Mouse (Mus musculus) G1E (cell line): ENCODE measurements at regions not wholly inside any gene's neighbourhood (a gene's known extent, or its start where the extent isn't known, plus 50 kb on each side); places are given as distances from the start of the nearest gene placed in this dataset.
A peak's percentile ranks its signal among the peaks of the same experiment; 100 is the strongest.
"Not testable (repeated sequence)": the region's sequence is repeated elsewhere in the genome, so short reads cannot be mapped to it uniquely, and the experiment has no call there.

Experiments used
- ATAC-seq: 2 replicates; pipeline ENCODE4 v1.8.0; 2016; ENCODE audit warnings: mild to moderate bottlenecking; ENCODE audit not compliant: insufficient number of reproducible peaks, poor library complexity, low FRiP score, severe bottlenecking; ENCODE audit errors: extremely low read depth
- DNase-seq: peaks from one replicate; pipeline ENCODE4 v3.0.0; 2012; ENCODE audit warnings: low spot score
- H3K27me3 ChIP-seq: 2 replicates; pipeline ENCODE4 v1.6.1; 2012; ENCODE audit warnings: mild to moderate bottlenecking, low read length, inconsistent platforms; ENCODE audit not compliant: insufficient read depth
- H3K36me3 ChIP-seq: replicated peaks from 2 replicates; pipeline ENCODE3; 2012; ENCODE audit warnings: mild to moderate bottlenecking, inconsistent platforms
- H3K4me1 ChIP-seq: 2 replicates; pipeline ENCODE4 v1.6.1; 2012; ENCODE audit warnings: low read depth, low read length, inconsistent platforms, mixed read lengths; ENCODE audit not compliant: insufficient read depth
- H3K4me3 ChIP-seq: 2 replicates; pipeline ENCODE4 v1.5.1; 2012; ENCODE audit warnings: low read depth, mild to moderate bottlenecking, inconsistent platforms, low read length, moderate library complexity, mixed read lengths
- H3K9me3 ChIP-seq: replicated peaks from 2 replicates; pipeline ENCODE4 v1.6.1; 2012; ENCODE audit warnings: inconsistent platforms
- CTCF ChIP-seq: IDR thresholded peaks from 2 replicates; pipeline ENCODE4 v1.5.1; 2012; ENCODE audit warnings: low read depth, low read length, inconsistent platforms, mixed read lengths
- GATA1 ChIP-seq: IDR thresholded peaks from 2 replicates; pipeline ENCODE4 v1.6.1; 2012; ENCODE audit warnings: borderline replicate concordance, low read length, inconsistent platforms, mixed read lengths
- GATA2 ChIP-seq: IDR thresholded peaks from 2 replicates; pipeline ENCODE4 v1.6.1; 2012; ENCODE audit warnings: low read depth, low read length, inconsistent platforms, borderline replicate concordance
- POLR2AphosphoS5 ChIP-seq: IDR thresholded peaks from 2 replicates; pipeline ENCODE4 v1.6.1; 2012; ENCODE audit warnings: low read depth, low read length, inconsistent platforms; ENCODE audit not compliant: insufficient replicate concordance
- TAL1 ChIP-seq: conservative IDR thresholded peaks from 2 replicates; pipeline ENCODE4 v1.6.1; 2012; ENCODE audit warnings: low read depth, low read length, inconsistent platforms, mixed read lengths

DNA sequence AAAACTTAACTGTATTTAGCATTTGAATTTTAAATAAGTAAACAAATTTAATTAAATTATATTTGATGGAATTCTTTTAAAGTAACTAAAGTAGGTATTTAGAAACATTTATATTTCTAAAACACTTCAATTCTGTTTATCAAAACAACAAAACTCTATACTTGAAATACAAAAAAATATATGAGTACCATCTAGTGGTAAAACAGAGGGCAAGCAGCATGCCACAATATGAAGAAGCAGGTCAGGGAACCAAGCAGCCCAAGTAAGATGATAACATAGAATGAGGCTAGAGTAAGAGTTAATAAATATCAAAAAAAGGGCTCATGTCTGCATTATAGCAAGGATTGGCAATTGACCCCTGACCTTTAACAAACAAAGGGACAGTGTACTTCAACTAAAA is 639.7 kb downstream of the Cdh10 start:
- TF ChIP-seq CTCF, result no peak
- no peak for TF ChIP-seq GATA1
- TF ChIP-seq POLR2AphosphoS5, result no peak
- no peak for TF ChIP-seq GATA2
- no peak for TF ChIP-seq TAL1
- H3K27me3 ChIP-seq, result no peaks in the 10 kb centered on the region
- no peaks in the 10 kb centered on the region for H3K36me3 ChIP-seq
- H3K9me3 ChIP-seq, result no peaks in the 10 kb centered on the region
- H3K4me3 ChIP-seq, result no peak overlapping the region
- ATAC-seq (no peak), DNase-seq (no peak)
- no peaks in the 10 kb centered on the region for H3K4me1 ChIP-seq

DNA sequence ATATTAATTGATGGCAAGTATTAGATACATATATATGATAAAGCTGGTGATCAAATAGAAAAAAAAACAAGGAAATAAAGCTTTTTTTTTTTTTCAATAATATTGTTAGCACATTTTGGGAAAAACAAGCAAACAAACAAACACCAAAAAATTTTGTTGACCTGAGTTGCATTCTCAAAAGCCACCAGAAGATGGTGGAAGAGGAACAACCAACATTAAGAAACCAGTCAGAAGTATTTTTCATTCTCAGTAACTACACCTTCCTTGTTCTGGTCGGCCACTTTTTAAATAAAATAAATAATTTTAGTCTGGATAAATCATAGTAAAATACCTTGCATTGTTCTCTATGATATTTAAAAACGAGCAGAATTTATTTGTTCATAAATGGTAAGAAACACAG is 654.8 kb downstream of the Cdh10 start:
- Histone ChIP-seq H3K4me3 (no peak overlapping the region), H3K9me3 (no peaks in the 10 kb centered on the region), H3K27me3 (no peaks in the 10 kb centered on the region), H3K4me1 (no peaks in the 10 kb centered on the region), H3K36me3 (no peaks in the 10 kb centered on the region)
- ATAC-seq (peak; percentile 49; the same call in 1 of the 2 replicates), DNase-seq (no peak)
- TF ChIP-seq GATA2 (no peak), TAL1 (no peak), CTCF (no peak), GATA1 (no peak), POLR2AphosphoS5 (no peak)

DNA sequence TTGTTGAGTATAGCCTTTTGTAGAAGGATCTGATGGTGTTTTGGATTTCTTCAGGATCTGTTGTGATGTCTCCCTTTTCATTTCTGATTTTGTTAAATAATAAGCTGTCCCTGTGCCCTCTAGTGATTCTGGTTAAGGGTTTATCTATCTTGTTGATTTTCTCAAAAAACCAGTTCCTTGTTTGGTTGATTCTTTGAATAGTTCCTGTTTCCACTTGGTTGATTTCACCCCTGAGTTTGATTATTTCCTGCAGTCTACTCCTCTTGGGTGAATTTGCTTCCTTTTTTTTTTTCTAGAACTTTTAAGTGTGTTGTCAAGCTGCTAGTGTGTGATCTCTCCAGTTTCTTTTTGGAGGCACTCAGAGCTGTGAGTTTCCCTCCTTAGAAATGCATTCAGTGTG is 674.8 kb downstream of the Cdh10 start:
- not testable (repeated sequence) for ATAC-seq, H3K27me3 ChIP-seq, H3K36me3 ChIP-seq, DNase-seq, H3K4me1 ChIP-seq, H3K4me3 ChIP-seq, H3K9me3 ChIP-seq

DNA sequence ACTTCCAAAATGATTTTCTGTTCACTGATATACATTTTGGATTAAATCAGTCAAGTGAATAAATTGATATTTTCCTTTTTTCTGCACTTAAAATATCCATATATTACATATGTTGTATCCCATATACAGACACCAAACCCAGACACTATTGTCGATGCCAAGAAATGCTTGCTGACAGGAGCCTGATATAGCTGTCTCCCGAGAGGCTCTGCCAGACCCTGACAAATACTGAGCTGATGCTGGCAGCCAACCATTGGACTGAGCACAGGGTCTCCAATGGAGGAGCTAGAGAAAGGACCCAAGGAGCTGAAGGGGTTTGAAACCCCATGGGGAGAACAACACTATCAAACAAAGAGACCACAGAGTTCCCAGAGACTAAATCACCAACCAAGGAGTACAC is 700.6 kb downstream of the Cdh10 start:
- TF ChIP-seq POLR2AphosphoS5, result no peak
- no peak for TF ChIP-seq GATA1
- no peak for TF ChIP-seq TAL1
- TF ChIP-seq CTCF, result no peak
- TF ChIP-seq GATA2, result no peak
- ATAC-seq (no peak), DNase-seq (no peak)
- no peak overlapping the region for H3K4me3 ChIP-seq
- H3K27me3 ChIP-seq, result no peaks in the 10 kb centered on the region
- H3K9me3 ChIP-seq, result no peaks in the 10 kb centered on the region
- no peaks in the 10 kb centered on the region for H3K36me3 ChIP-seq
- H3K4me1 ChIP-seq, result no peaks in the 10 kb centered on the region

DNA sequence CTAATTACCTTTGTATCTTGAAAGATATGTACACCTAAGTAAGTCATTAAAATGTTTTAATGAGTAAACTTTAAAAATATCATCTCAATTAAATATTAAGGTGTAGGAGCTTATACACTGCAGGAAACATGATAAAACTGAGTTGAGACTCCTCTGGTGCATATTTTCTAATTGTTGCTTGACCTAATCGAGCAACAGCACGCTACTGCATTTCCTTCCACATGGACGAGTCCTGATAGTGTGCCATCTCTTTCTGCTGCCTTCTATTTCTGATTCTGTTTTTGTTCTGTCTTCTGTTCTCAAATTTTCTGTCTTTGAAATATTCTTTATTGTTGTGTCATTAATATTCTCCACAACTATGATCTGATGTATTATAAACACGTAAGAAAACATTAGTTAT is 721.9 kb downstream of the Cdh10 start:
- Histone ChIP-seq H3K9me3 (no peaks in the 10 kb centered on the region), H3K36me3 (no peaks in the 10 kb centered on the region), H3K4me3 (no peak overlapping the region), H3K4me1 (no peaks in the 10 kb centered on the region), H3K27me3 (no peaks in the 10 kb centered on the region)
- TF ChIP-seq TAL1 (no peak), GATA1 (no peak), CTCF (no peak), GATA2 (no peak), POLR2AphosphoS5 (no peak)
- ATAC-seq, result peak; percentile 23; the same call in 1 of the 2 replicates
- no peak for DNase-seq

DNA sequence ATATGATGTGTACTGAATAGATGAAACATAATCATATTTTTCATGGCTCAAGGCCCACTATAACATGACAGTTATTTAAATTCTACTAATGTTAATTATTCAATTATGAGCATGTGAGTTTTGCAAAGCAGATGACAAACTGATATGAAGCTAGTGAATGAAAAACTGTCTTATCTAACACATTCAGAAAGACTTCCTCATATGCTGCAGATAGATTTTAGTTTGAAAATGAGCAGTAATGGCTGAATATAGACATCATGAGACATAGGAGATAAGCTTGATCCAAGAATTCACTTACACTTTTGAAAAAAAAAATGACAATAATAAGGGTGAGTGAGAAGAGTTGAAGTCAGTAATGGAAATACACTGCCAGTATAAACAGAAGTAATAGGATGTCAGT is 731.0 kb downstream of the Cdh10 start:
- H3K36me3 ChIP-seq, result no peaks in the 10 kb centered on the region
- peaks cover 19% of the 10 kb centered on the region for H3K4me1 ChIP-seq
- TF ChIP-seq CTCF (no peak), TAL1 (peak; percentile 73), GATA2 (no peak), POLR2AphosphoS5 (no peak)
- ATAC-seq (peak; percentile 93), DNase-seq (no peak)
- no peaks in the 10 kb centered on the region for H3K27me3 ChIP-seq
- H3K9me3 ChIP-seq, result no peaks in the 10 kb centered on the region
- H3K4me3 ChIP-seq, result no peak overlapping the region

DNA sequence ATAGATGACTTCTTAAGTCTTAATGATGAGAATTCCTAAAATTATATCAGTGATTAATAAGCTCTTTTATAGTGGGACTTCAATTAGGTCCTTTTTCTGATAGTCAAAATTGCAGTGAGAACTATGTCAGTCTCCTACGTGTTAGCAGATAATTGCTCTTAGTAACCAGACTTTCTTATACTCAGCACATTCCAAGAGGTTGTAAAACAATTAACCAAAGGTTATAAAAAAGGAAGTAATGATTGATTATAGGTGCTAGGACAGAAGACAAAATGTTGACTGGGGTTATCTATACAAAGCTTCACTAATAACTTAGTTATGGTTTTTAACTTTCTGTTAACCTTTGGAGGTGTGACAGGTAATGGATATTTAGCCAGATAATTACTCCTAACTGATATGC is 766.0 kb downstream of the Cdh10 start:
- TF ChIP-seq GATA1 (no peak), TAL1 (no peak), CTCF (no peak)
- DNase-seq, result no peak
- H3K36me3 ChIP-seq, result no peaks in the 10 kb centered on the region
- H3K9me3 ChIP-seq, result no peaks in the 10 kb centered on the region
- no peaks in the 10 kb centered on the region; the same call in 1 of the 2 replicates for H3K4me1 ChIP-seq
- ATAC-seq, result no peak
- no peak overlapping the region for H3K4me3 ChIP-seq
- no peaks in the 10 kb centered on the region for H3K27me3 ChIP-seq
